Mouse (Mus musculus) small intestine, adult 2 months (tissue): ENCODE results near the gene Ccdc63.

Source experiments
- CTCF ChIP-seq: fragments of 200-500 bp; IDR thresholded peaks from 2 replicates; pipeline ENCODE4 v1.5.1; 2012; ENCODE audit warnings: low read depth, mild to moderate bottlenecking, control low read depth, inconsistent platforms, low read length, moderate library complexity, mixed read lengths; ENCODE audit not compliant: insufficient replicate concordance, insufficient read length; ENCODE audit errors: extremely low read depth
- POLR2A ChIP-seq: fragments of 200-500 bp; IDR thresholded peaks from 2 replicates; pipeline ENCODE4 v1.6.1; 2012; ENCODE audit warnings: low read depth, mild to moderate bottlenecking, control low read depth, inconsistent platforms, low read length, moderate library complexity

DNA sequence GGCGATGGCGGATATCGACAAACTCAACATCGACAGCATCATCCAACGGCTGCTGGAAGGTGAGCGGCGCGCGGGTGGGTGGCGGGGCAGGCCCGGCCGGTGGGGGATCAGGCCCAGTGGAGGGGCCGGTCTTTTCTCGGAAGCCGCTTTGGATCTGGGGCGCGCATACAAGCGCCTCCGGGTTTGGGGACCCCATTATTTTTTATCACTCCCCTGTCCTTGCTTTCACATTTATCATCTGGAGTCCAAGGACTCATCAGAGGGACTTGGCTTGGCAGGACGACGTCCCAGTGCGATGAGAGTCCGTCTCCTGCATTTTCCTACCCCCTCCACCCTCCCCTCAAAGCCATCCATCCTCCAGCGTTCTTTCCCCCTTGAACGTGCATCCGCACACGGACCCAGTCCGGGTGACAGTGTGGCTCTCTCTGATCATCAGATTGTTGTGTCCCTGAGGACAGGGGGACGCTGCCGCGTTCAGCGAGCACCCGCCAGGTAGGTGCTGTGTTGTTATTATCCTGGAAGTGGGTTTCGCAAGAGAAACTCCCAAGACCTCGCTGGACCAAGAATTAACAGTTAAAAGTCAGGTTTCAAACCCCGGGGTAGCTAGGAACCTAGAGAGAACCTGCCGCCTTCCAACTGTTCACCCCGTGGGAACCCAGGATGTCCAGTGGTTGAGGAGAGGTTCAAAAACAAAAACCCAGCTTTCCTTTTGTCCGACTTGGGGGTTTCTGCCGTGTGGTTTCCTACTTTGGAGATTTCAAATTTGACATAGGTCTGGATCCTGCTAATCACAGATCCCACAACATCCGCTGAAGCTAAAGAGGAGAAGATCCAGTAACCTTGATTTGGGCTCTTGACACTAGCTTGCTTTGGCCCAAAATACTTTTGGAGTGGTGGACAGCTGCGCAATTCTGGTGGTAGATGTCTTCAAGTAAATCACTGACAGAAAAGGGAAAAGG is 18.2 kb upstream of the Ccdc63 start:
- no peak for TF ChIP-seq CTCF
- no peak for TF ChIP-seq POLR2A
